Mouse (Mus musculus) mature B cell (primary cell): ENCODE results near the gene Ackr3.

Source experiments
- in situ Hi-C: fragments of 300-500 bp; cut with MboI; formaldehyde crosslinking; loops from 2 replicates; pipeline ENCODE4 v1.14.3; 2019

Ackr3 gene

DNA sequence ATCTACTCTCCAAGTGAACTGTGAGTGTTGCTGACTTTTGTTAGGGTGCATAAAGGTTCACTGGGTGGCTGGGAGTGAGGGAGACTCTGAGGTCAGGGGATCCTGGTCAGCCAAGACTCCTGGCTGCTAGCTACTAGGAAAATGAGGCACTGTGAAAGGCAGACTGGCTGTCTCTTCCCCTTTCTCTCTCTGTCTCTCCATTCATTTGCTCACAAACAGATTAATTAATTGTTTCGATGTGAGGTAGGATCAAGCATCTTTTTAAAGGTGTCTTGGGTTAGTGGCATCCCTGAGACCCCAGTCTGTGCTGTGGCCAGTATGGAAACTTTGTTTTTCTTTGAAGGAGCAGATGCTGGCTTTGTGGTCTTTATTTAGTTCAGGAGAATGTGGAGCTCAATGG is 1.0 kb downstream of the Ackr3 start:
- in situ Hi-C loops = no loop called here

DNA sequence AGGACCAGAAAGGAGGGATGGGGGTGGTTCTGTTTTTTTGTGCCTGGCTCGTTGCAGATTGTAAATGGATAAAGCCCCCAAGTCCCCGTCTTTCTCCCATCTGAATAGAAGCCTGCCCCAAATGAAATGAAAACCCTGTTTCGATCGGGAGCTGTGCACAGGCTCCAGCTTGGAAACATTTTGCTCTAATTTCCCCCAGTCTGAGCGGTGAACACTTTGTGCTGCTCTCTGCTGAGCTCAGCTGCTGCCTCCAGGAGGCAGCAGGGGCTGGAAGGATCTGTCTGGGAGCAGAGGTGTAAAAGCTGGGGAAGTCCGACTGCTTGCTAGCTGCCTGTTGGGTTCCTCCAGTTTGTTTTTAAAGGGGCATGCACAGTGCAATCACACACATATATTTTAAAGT is 1.4 kb downstream of the Ackr3 start:
- in situ Hi-C loops = no loop called here

DNA sequence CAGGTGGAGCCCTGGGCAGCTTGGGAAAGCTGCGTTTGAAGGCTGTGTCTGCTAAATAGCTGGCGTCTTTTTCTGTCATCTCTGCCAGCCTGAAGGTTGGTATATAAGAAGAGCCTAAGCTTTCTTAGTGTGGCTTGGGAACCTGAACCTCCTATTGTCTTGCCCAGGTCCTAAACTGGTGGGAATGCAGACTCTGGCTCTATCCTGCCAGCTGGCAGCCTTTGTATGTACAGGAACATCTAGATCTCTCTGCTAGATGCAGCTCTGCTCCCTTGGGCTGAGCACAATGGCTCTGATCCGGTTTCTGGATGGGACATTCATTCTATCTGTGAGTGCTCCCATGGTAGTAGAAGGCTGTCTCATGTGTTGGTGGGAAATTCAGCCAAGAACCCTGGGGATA is 2.9 kb downstream of the Ackr3 start:
- in situ Hi-C loops = no loop called here

DNA sequence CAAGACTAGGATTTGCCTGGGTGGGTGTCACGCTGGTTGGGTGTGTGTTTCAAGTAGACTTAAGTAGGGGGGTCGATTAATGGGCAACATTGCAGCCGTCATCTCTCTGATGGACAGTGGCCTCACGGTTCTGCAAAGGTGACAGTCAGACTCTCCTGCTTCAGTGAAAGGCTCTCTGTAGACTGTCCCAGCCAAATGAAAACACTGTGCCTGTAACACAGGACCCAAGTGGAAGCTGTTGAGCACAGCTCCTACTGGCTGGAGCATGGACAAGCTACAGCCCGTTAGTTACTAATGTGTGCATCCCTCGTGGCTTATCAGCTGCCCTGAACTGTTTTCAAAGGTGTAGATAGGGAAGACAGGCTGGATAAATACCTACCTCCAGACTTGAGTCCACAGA is 3.5 kb downstream of the Ackr3 start:
- in situ Hi-C loops = no loop called here

DNA sequence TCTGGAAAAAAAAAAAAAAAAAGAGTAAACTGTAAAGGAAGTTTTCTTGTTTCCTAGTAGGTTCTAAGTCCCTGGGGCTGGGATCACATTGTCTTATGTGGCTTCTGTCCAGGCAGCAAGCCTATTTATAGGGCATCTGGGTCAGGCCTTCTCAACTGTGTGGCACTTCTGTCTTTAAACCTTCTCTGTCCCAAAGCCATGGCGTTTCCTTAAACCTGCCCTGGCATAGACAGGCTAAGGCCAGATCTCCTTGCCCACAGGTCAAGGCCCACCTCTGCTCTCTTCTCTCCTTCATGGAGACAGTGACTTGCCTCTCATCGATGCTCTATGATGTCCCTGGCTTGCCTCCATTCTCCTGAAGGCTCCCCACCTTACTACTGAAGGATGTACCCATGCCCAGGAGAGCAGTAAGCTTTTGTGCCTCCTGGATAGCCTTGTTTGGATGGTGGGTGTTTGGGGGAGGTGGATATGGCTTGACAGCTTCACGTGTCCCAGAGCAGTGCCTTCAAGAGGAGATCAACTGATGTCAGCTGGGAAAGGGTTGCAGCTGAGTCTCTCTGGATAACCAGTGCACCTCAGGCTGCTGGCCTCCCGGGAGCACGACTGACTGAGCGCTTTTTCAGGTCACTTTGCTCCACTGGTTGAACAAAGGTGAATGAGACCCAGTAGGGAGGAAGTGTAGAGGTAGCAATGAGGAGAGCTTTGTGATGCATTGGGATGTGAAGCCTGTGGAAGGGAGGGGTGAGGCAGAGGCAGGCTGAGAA is 4.1 kb downstream of the Ackr3 start:
- in situ Hi-C loops = no loop called here

DNA sequence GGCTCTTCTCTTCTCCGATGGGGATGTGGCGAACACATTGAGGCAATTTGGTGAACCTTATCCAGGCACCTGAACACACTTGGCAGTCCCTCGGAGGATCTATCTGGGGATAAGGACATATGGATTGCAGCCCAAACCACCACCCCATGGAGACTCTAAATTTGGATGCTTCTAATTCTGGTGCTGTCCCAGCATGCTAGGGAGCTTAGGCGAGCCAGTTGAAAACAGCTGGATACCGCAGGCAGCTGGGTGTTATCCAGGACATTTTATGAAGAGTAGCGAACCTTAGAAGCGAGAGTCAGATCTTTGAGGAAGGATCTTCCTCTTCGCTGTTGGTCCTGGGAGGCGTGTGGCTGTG is 4.7 kb downstream of the Ackr3 start:
- in situ Hi-C loops = no loop called here

DNA sequence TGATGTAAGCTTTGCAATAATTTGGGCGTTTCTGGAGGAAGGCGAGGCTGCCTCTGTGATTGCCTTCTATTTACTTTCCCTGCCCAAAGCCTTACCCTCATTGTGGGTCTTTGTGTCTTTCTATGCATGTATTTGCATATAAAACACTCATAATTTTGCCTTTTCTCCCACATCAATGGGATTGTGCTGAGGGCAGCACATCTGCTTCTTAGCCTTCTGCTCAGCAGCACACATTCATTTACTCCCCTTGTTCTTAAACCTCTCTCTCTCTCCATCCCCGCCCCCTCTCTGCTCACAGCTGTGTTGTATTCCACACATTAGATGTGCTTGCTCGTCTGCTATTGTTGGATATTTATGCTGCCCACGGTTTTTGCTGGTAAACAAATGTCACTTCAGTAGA is 5.3 kb downstream of the Ackr3 start:
- in situ Hi-C loops = no loop called here

DNA sequence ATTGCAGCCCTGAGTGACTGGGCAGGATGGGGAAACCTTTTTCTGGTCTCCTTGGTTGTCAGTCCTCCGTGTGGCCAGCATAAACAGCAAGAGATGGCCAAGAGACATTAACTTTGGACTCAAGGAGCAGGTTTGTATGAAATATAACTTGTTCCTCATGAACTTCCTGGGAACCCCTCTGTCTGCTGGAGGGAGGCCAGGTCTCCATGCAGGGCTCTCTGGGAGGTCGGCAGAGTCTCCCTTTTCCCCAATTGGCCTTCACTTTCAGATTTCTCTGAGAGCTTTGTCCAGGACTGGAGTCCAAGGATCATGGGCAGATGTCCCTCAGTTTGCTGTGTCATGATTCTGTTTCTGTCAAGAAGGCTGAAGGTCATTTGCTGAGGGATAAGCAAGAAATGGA is 6.0 kb downstream of the Ackr3 start:
- in situ Hi-C loops = no loop called here

DNA sequence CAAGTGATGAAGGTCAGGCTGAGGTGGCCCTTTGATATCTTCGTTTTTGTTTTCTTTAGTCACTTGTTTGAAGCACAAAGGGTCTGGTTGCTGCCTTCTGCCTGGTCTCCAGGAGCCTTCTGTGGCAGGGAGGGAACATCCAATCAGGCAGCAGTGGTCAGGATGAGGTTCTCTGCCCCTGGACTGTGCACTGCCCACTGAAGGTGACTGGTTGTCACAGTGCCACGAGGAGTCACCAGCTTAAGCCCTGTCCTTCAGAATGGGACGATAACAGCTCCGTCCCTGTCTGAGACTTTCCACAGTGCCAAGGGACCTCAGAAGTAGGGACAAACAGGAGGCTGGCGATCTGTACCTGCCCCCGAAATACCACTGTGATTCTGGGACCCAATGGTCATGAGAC is 6.6 kb downstream of the Ackr3 start:
- in situ Hi-C loops = no loop called here

DNA sequence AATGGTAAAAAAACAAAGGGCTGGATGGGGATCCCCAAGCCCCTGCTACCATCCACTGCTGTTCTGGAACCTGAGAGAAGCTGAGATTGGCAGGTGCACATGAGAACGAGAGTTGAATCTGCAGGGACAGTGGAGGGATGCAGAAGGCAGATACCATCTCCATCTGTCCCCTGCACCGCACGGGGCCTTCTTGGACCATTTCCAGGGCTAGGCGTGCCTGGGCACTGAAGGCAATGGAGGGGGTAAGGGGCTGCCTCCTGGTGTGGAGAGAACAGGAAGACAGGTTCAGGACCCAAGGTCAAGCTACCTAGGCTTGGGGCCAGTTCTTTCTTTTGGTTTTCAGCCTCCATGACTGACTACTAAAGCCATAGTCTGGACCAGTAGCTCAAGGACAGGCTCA is 7.0 kb downstream of the Ackr3 start:
- in situ Hi-C loops = no loop called here

DNA sequence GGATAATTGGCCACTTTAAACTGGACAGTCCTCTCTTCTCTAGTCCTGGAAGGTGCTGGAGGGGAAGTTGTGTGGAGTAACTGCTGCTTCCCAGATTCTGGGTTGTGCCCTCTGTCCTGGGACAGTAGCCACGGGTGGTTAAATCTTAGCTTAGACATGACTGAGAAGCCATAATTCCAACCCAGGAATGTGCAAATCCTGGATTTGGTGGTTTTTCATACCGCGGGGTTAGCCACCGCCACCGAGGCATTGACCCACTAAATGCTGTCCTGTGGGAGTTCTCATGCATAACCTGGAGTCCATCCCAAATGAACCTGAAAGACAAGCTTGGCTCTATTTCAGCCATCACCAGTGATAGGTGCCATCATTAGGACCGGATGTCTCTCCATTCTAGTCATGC is 8.6 kb downstream of the Ackr3 start:
- in situ Hi-C loops = no loop called here

DNA sequence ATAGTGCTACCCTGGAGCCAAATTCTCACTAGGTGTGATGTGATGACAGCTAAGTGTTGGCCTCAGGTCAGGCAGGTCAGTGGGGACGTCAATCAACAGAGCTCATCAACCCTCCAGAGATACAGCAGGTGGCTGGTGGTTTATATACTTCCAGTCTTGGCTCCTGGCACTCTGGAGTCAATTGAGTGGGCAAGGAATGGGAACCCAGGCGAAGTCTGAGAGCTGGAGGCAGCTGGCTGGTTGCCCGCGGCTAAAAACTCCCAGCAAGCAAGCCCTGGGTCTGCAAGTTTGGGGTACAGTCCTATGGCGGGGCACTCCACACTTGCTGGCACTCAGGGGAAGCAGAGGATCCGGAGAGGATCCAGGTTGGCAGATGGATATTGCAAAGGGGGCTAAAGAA is 9.1 kb downstream of the Ackr3 start:
- in situ Hi-C loops = no loop called here

DNA sequence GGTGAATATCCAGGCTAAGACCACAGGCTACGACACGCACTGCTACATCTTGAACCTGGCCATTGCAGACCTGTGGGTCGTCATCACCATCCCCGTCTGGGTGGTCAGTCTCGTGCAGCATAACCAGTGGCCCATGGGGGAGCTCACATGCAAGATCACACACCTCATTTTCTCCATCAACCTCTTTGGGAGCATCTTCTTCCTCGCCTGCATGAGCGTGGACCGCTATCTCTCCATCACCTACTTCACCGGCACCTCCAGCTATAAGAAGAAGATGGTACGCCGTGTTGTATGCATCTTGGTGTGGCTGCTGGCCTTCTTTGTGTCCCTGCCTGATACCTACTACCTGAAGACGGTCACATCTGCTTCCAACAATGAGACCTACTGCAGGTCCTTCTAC is 10.2 kb downstream of the Ackr3 start:
- in situ Hi-C loops = no loop called here

DNA sequence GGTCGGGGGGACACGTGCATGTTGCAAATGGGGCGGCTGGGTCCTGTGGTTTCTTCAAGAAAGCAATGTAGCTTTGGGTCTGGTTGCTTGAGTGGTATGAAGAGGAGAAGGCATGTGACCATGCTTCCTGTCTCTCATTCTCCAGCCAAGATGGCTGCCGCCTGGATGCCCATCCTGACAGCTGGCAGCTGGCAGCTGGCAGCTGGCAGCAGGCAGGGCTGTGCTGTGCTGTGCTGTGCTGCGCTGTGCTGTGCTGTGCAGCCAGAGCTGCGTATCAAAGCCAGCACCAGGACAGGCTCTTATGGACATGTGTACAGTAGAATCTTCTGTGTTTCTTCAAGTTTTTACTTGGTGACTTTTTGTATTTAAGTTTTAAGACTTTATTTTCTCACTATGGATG is 11.1 kb downstream of the Ackr3 start:
- in situ Hi-C loops = no loop called here

DNA sequence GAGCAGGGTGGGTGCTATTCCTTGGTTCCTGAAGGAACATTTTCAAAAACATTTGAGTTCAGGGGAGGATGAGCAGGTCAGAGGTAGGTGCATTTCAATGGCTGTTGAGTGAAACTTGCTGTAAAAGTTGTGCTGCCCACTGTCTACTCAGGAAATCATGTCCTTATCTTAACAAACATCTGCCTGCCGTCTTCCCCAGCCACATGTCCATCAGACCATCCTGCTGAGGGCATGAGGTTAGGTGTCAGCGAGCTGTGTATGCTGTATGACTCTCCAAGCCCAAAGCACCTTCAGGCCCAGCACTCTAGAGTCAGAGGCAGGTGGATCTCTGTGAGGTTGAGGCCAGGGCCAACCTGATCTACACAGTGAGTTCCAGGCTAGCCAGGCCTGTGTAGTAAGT is 12.1 kb downstream of the Ackr3 start:
- in situ Hi-C loops = no loop called here

DNA sequence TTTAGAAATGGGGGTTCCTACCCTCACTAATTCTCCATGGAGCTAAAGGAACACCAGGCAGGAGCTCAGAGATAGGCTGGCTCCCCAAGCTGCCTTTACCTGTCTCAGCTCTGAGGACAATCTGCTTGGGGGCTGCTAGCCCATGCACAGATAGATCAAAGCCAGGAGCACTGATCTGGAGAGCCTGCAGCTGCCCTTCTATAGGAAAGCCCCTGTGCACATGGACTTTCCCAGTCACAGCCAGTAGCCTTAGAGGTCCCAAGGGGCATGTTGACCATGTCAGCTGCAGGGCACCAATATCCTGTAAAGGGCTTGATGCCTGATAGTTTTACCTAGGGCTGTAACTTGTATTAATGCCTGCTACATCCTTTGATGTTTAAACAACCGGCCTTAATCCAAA is 12.6 kb downstream of the Ackr3 start:
- in situ Hi-C loops = no loop called here

DNA sequence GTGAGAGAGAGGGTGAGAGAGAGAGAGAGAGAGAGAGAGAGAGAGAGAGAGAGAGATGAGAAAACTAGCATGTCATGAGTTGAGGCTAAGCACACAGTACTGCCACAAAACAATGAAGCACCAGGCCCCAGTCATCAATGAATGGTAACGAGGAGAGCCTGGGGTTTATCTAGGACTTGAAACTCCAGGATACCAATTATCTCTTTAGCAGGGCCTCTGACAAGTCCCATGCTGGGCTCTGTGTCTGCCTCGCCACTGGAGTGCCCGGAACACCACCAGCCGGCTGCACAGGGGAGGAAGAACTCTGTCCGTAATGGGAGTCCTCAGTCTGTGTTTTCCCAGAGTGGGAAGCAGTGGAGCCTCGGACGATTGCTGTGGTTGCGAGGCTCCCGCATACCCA is 16.5 kb downstream of the Ackr3 start:
- in situ Hi-C loops = no loop called here

DNA sequence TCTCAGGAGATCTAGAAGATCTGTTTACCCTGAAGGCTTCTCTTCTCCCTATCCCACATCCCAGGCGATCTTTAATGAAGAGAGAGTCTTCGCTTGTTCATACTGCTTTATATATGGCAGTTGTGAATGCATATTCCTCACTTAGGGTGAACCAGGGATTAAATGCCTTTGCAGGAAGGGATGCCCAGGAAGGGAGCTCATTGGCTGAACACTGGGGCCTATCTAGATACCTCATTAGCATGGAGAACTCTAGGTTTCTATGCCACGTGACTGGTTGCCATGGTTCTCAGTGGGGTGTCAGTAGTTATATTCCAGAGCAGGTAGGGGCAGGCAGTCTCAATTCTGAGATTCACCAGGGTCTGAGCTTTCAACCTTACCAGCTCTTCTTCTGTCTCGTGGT is 17.1 kb downstream of the Ackr3 start:
- in situ Hi-C loops = no loop called here

DNA sequence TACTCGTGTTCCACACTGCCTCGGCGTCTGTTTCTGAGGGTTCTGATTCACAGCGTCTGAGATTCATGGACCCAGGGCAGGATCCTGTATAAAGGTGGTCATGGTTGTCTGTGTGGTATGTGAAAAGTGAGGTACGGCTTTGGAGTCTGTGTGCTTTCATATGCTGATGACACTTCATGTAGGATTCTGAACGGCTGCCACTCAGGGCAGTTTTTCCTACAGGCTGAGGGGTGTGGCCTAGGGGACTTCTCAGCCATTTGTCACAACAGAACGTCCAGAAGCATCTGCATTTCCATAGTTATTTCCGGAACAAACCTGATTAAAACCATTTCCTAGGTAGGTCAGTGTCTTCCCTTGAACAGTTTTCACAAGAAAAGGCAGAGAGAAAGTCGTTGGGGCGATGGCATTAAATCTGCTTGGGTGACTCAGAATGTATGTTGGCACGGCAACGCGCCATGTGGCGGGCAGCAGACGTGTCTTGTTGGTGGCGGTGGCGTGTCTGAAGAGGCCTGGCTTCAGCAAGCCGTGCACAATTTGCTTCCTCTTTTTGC is 18.1 kb downstream of the Ackr3 start:
- in situ Hi-C loops = no loop called here

DNA sequence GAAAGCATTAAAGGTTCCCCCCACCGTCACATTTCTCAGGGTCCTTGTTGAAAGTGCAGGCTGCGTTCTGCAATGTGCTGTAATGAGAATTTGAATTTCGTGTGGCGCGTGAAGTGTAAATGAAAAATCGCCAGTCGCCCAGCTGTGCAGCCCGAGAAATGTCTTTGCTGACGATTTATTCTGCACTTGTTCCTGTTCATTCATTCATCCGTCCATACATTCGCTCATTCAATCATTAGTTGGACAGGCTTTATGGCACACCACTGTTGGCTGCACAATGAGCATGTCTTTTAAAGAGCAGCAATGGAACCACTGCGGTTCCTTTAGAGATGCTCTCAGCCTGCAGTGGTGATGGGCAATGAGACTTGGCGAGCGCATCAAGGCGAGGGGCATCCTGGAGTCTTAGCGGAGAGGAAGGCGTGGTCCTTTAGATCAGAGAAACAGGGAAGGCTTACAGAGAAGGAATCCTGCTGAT is 18.7 kb downstream of the Ackr3 start:
- in situ Hi-C loops = no loop called here

DNA sequence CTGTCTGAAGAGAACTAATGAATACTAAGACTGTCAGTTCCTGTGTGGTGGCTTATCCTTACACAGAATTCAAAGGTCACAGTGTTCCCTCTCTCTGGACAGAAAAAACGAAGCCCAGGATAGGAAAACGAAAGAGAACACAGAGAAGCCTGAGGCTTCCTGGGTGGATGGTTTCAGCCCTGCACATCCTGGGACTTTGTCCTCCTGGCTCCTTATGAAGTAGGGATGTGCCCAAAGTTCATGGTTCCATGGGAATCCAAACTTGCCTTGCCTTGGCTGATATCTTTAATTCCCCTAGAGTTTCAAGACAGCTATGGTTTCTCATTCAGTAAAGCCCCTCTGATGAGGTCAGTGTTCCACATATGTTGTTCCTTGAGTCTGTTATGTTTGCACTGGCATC is 19.2 kb downstream of the Ackr3 start:
- in situ Hi-C loops = no loop called here

DNA sequence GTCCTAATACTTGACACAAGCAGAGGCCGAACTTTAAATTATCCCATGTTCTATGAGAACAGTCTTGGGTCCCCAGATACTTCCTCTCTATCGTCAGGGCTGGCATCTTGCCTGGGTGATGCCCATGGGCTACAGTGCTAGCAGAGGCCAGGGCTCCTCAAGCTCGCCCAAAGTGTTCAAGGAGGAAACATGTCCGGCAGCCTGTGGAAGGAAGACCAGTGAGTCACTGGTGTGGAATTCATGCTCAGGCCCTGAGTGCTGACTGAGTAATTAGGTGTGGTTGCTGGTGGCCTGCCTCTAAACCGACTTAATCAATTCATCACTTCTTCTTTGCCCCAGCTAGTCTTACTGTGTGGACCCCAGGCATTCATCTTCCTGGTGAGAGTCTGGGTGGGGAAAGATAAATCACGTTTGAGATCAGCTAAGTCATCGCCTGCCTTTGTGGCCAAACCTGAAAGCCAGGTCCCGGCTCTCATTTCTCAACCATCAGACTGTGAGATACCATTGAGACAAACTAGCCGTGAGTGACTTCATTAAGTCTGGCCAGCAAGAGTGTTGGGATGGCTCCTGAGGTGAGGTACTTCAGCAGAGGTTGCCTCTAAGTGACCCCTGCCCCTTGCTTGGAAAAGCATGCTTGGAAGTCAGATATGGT is 21.9 kb downstream of the Ackr3 start:
- in situ Hi-C loops = no loop called here

DNA sequence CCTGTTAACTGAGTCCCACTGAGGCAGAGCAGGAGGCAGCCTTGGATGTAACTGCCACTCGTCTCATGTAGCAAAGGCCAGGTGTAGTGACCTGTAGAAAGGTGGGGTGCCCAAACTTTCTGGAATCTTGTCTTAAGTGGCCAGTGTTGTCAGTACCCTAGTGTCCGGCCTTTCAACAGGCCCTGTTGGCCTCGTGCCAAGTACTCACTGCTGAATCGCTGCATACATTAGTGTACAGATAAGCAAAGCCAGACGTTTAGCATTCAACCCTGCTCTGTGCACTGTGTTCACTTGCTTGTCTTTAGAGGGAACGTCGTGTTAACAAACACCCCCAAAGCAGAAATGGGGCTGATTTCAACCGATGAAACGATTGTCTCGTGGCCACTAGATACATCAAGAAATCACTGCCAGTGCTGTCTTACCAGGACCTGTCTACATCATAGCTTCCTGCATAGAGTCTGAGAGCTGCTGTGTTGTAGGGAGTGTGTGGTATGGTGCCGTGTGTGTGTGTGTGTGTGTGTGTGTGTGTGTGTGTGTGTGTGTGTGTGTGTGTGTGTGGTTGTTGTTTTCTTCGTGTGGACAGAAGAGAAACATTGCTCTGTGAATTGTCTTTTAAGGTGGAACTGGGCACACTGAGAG is 24.0 kb downstream of the Ackr3 start:
- in situ Hi-C loops = no loop called here
